Mouse (Mus musculus) lung, adult 2 months (tissue): Measurements from ENCODE around the gene Sh3bp5l.

Experiments
- CTCF ChIP-seq: fragments of 200-500 bp; IDR thresholded peaks from 2 replicates; pipeline ENCODE4 v1.5.1; 2011; ENCODE audit warnings: mild to moderate bottlenecking, low read length, control low read depth; ENCODE audit not compliant: insufficient read depth
- POLR2A ChIP-seq: fragments of 200-500 bp; IDR thresholded peaks from 2 replicates; pipeline ENCODE4 v1.6.1; 2011; ENCODE audit warnings: low read depth, mild to moderate bottlenecking, control low read depth, low read length, borderline replicate concordance; ENCODE audit errors: extremely low read depth

- no peak for TF ChIP-seq CTCF
- TF ChIP-seq POLR2A: no peak
These were observed 27.5 kb downstream of the Sh3bp5l start for GRCm38 (mm10) chr11:58357844-58358534.
